Mouse (Mus musculus) granulocyte monocyte progenitor cell, adult 5-6 weeks (primary cell): Measurements from ENCODE around the gene Atg101. TPM values are rescaled to one million over a fixed set of nuclear protein-coding genes. Genes with fewer than 3 reads are reported as not detected.
A peak's percentile ranks its signal among the peaks of the same experiment; 100 is the strongest.

Experiments
- ATAC-seq: replicated peaks from 2 replicates; pipeline ENCODE4 v1.8.0; 2016; ENCODE audit warnings: mild to moderate bottlenecking, moderate TSS enrichment, inconsistent platforms; ENCODE audit not compliant: poor library complexity, severe bottlenecking
- total RNA-seq, 2 experiments: library from RNA; stranded (forward) in 1 of 2; stranded (reverse) in 1 of 2; fragments of 200-712, 200-1000 nt in 1 of 2; fragments of >200 nt in 1 of 2; fragmentation: Nextera tagmentation in 1 of 2; gene quantifications; 2 replicates each; pipeline ENCODE4 v1.2.3; 2014 to 2017

The Atg101 gene
- total RNA-seq, 2 experiments from 2014 or later = 35.3 to 60.6 TPM

DNA sequence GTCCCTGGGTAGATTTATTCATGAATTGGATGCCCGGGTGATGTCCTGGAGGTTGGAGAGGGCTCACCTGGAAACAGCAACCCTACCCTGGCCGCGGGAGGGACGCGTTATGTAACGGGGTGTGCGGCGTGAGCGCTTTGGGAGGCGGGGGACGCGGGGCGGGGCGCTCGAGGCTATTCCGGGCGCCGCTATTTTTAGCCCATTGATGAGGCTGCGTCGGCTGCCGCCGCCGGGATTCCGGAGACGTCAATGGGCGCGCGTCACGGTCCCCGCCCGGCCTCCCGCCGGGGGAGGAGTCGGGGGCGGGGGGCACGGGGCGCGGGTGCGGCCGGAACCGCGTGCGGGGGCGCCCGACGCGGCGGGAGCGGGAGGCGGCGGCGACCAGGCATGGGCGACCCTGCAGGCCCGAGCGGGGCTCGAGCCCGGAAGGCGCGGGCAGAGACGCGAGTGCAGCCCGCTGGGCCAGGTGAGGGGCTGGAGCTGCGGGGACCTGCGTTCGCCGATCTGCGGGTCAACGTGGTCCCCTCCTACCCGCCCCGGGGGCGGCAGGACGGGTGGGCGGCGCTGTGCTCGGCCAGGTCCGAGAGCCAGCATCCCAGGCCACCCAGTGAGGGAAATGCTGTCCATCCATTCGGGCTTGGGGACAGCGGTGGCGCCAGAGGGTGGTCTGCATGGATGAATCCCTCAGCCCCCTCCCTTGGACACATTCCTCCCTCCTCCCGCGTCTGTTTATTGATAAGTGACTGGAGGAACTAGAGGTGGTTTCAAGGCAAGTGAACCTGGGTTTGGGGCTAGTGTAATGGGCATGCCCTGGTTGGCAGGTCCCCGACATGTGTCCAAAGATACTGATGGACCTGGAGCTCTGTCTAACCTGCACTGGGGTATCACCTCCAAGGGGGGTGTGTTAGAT lies 29.9 kb upstream of the Atg101 start, which contains the start of gene Nr4a1:
TSS of gene Nr4a1 (plus strand) at position 384 of the 910 bp plus-strand sequence.
- peak; percentile 60 for ATAC-seq

DNA sequence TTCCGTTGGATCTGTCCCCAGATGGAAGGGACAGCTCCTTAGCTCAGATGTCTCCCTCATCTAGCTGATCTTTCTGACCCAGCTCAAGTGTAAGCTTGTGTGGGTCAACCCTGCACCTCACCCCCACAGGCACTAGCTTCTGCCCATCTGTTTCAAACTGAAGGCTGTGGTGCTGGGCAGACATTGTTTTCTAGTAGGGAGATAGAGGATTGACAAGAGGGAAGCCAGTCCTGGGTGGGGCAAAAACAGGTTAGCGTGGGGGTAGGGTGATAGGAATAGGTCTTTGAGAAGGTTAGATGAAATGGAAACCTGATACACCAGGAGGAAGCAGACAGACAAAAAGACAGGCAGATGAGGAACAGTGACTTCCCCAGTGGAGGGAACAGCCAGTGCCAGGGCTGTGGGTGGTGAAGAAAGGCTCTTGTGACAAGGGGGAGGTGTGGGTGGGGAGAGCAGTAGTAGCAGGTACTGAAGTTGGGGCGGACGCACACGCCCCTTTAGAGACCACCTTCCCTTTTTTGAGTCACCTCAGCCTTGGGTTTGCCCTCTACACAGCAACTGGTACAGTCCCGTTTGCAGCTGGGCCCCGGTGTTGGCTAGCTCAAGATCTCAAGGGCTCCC lies 28.1 kb upstream of the Atg101 start:
- peak; percentile 53 for ATAC-seq

DNA sequence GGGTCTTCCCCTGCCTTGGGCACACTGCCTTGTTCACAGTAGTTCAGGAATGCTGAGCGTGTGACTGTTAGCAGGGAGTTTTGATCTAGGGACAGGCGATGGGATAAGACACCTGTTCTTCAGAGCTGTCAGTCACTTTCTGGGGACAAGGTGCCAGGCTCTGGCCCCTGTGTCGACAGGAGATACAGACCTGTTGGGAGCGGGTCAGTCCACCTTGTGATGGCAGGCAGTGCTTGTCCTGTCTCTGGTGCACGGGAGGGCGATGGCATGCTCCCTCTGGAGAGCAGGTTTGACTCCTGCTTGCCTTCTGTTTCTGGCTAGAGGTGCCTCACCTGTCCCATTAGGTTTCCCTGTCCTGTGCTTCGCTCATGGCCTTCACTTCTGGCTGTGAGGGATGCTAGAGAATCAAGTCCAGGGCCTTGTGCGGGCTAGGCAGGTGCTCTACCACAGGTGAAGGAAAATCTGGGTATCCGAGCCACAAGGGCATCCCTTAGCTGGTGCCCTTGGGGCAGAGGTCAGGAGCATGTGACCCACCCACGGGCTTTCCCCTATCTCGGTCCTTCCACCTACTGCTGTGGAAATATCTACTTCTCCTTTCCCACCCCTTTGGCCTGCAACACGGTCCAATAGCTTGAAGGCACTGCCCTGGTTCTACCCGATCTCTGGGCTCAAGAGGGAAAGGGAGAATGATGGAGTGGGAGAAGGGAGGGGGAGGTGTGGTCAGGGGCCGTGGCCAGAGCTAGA lies 27.4 kb upstream of the Atg101 start:
- peak; percentile 33; the same call in 1 of the 2 replicates for ATAC-seq

- ATAC-seq = no peak
Observed at GRCm38 (mm10) chr15:101258420-101258819, 25.7 kb upstream of the Atg101 start.

DNA sequence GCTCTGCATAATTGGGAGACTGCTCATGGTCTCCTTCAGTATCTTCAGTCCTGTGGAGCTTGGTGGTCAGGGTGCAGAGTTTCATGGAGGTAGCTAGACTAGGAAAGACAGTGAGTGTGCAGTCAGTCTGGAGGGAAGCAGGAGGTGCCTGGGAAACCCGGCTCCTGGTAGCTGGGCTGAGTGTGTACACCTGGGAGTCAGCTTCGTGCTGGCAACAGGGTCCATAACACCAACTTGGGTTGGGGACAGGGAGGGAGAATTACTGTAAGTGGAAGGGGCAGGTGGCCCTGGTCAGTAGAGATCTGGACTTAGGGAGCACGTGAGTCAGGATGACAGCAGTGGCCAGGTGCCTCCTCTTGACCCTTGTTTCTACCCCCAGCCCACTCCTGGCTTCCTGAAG lies 24.1 kb upstream of the Atg101 start:
- ATAC-seq = no peak

DNA sequence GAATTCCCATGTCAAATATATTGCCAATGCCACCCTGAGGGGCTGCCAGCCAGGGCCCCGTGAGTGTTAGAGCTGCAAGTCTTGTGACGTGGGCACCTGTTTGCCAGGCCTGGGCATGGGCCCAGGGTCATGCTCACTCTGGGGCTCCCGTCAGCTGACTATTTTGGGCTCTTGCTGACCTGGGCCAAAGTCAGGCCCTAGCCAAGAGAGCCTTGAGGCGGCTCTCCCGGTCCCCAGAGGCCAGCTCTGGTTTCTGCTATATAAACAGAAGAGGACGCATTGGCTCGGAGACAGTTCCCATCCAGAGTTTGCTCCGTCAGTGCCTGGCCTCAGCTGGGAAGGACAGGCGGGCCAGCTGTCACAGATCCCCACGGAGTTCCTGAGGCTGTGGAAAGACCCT lies 23.7 kb upstream of the Atg101 start:
- no peak for ATAC-seq

DNA sequence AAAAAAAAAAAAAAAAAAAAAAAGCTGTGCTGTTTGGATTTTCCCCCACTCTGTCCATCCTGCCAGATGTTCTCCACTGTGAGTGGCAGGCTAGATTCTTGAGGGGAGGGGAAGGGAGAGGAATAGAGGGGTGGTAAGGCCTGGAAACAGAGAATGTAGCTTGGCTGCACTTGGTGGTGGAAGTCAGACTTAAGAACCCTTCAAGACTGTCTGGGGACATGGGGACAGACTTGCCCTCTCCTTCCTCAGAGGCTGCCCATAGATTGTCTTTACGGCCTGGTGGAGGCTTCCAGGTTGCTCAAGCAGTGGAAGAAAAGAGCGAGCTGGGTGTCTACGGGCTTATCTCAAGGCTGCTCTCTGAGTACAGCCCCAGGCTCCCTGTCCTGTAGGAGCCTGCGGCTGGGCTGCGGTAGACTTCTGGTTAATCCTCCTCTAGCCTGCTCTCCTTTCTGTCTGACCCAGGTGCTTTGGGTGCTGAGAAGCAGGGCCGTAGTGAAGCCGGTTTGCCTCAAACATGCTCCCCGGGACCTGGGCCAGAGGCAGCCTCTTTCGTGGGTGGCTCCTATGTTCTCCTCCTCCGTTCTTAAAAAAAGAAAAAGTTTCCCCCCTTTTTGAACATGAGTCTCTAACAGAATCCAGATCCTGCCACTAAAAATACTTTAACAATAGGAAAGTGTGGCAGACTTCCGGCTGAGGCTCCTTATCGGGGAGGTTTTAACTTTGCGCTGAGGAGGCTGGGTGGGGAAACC lies 23.0 kb upstream of the Atg101 start:
- no peak for ATAC-seq

DNA sequence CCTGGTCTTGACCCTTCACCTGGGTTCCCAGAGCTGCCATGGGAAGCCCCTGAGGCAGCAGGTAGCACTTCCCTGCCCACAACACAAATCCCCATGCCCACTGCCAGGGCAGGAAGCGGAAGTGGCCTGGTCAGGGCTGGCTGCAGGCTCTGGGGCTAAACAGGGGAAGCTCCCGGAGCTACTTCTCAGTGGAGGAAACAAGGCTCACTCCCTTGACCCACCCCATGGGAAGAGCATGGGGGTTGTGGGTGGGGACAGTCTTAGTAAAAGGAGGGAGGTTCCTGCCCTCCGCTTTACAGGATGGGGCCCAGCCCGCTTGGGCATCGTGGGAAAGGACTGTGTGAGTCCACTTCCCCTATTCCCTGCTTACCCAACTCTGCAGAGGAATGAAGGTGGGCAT lies 21.6 kb upstream of the Atg101 start:
- ATAC-seq = peak; percentile 66

GRCm38 (mm10) chr15:101266132-101266963 lies 17.7 kb upstream of the Atg101 start:
- peak; percentile 72 for ATAC-seq

- ATAC-seq = 0 out of 2 replicates have a peak, but pooled peaks have one; percentile 6
Observed at GRCm38 (mm10) chr15:101267053-101268032, 16.7 kb upstream of the Atg101 start.

GRCm38 (mm10) chr15:101270101-101270820 lies 13.8 kb upstream of the Atg101 start:
- no peak for ATAC-seq

DNA sequence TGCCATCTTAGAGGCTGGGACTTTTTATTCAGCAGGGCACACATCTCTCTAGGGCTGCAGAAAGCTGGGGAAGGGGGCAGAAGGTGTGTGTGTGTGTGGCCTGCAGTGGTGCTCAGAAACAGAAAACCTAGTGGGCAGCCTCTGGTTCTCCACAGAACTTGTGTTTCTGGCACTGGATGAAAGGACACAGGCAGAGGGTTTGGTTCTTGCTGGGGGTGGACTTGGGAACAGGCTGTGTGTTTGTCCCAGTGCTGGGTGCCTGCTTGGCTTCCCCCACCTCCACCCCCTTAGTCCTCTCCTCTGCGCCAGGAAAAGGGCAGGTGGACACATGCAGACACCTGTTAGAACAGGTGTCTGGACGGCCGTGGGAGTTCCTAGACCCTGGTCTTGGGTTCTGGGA lies 13.0 kb upstream of the Atg101 start:
- ATAC-seq = no peak

DNA sequence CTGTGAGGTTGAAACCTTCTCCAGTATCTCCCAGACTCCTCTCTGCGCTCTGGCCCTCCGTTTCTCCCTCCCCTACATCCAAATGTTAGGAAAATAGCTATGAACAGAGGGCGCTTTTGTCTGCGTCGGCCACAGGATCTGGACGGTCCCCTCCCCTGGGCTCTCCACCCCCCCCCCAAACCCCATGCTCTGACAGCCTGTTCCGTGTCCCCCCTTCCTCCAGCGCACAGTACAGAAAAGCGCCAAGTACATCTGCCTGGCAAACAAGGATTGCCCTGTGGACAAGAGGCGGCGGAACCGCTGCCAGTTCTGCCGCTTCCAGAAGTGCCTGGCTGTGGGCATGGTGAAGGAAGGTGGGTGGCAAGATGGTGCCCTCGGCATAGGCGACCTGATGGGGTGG lies 12.6 kb upstream of the Atg101 start:
- no peak for ATAC-seq

GRCm38 (mm10) chr15:101274380-101274779 lies 9.7 kb upstream of the Atg101 start:
- ATAC-seq = no peak

GRCm38 (mm10) chr15:101277351-101277899 lies 6.6 kb upstream of the Atg101 start:
- no peak for ATAC-seq

GRCm38 (mm10) chr15:101278589-101278988 lies 5.5 kb upstream of the Atg101 start:
- no peak for ATAC-seq

GRCm38 (mm10) chr15:101279430-101279999 lies 4.6 kb upstream of the Atg101 start:
- ATAC-seq = no peak
